ENCODE assay signal across 9 mouse cellular contexts in the genomic region with DNA sequence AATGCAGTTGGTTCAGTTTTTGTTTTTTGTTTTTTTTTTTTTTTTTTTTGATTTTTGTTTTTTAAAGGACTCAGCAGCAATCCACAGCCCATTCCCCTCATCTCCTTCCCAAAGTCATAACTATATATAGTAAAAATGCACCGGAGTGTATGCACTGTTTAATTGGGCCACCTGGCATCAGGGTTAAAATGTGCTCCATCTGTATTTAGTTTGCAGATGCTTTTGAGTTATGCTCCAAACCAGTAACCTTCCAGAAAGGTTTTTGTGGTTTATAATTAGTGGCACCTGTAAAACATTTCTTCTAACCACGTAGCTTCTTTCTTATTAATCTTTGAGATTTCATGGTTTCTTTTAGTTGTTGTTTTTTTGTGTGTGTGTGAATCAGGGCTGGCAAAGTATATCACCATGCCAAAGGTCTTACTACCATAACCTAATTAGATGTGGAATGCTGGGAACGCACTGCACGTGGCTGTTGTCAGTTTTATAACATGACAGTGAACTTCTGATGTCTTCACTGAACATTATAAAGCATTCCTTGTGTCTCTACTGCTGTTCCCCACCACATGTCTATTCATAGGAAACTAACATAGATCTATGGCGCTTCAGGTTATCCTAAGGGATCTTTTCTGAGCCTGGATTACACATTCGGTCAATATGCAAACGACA.
A peak's percentile ranks its signal among the peaks of the same experiment; 100 is the strongest.
DNase-seq lines count a peak whose midpoint lies in the region.
"Had no signal": no experiment of that assay in that cellular context is flagged by ENCODE, and none has a peak within 500 bp of the region (broad histone marks: within the 10 kb centered on the region; RNA-seq: fewer than 3 reads in every experiment).

No protein-coding gene starts in this region.

- H3K27ac ChIP-seq in limb, embryonic 10.5 days: peak overlapping the region; percentile 81

- peak; percentile 47 for DNase-seq in embryo, embryonic 10.5 days (ENCODE audit: low spot score)
- no peak for DNase-seq in embryo, embryonic 10 days (ENCODE audit: low spot score)
- DNase-seq in kidney, adult 9 months: peak; percentile 32
- DNase-seq in kidney, adult 11 months: no peak
- DNase-seq in NIH3T3 (ENCODE audit: low read depth): peak; percentile 51
- DNase-seq in limb, embryonic 10.5 days (ENCODE audit: low spot score): no peak
- no peak for DNase-seq in lung, postnatal 25 days (ENCODE audit: low spot score)
- no peak for DNase-seq in urinary bladder, postnatal 10 days (ENCODE audit: low spot score)
- DNase-seq: cerebellum, postnatal 36 days had no signal

- peaks cover 51% of the 10 kb centered on the region for H3K4me1 ChIP-seq in limb, embryonic 10.5 days

- peak overlapping the region; percentile 29; the same call in 1 of the 2 replicates for H3K4me3 ChIP-seq in limb, embryonic 10.5 days

- no peaks in the 10 kb centered on the region for H3K9me3 ChIP-seq in limb, embryonic 10.5 days (replicated peaks)

- WGBS in limb, embryonic 10.5 days: 36% methylated on average over 7 of the region's 7 CpGs

- H3K27me3 ChIP-seq in limb, embryonic 10.5 days (ENCODE audit: low read depth, poor library complexity, severe bottlenecking): no peaks in the 10 kb centered on the region

- peaks cover 37% of the 10 kb centered on the region for H3K36me3 ChIP-seq in limb, embryonic 10.5 days

Comparison
In these comparisons a context has a peak if more than half of its experiments do, and no peak if none do; other contexts are left out.
1. DNase-seq: peak in embryo, embryonic 10.5 days (single experiment), kidney, adult 9 months (single experiment) and NIH3T3 (single experiment); none in embryo, embryonic 10 days (single experiment), kidney, adult 11 months (single experiment), limb, embryonic 10.5 days (single experiment), lung, postnatal 25 days (single experiment) and urinary bladder, postnatal 10 days (single experiment).